Mouse (Mus musculus): Measurements from ENCODE around the gene Fto. TPM values are rescaled to one million over a fixed set of nuclear protein-coding genes. Genes with fewer than 3 reads are reported as not detected.
A peak's percentile ranks its signal among the peaks of the same experiment; 100 is the strongest.

Gene Fto
- polyA plus RNA-seq, 1 experiment from 2014 or later = 55.3 TPM

- H3K27me3 ChIP-seq (ENCODE audit: insufficient read depth, low read length) = no peaks in the 10 kb centered on the region
- H3K4me3 ChIP-seq (replicated peaks; ENCODE audit: low read depth, low read length) = no peak overlapping the region
- ATAC-seq (replicated peaks; ENCODE audit: low FRiP score, low read depth) (no peak), DNase-seq (ENCODE audit: low spot score) (no peak)
- H3K9me3 ChIP-seq (replicated peaks; ENCODE audit: low read length) = no peaks in the 10 kb centered on the region
- 0 out of 2 replicates have a peak, but pooled peaks cover 3% of the 10 kb centered on the region for H3K4me1 ChIP-seq (replicated peaks; ENCODE audit: insufficient read depth, low read length)
- no peak overlapping the region for H3K27ac ChIP-seq
- H3K4me2 ChIP-seq (ENCODE audit: low read length) = no peak overlapping the region
- H3K36me3 ChIP-seq (ENCODE audit: insufficient read depth, low read length) = no peaks in the 10 kb centered on the region
- 74% methylated on average over 5 of the region's 5 CpGs for WGBS
- H3K9ac ChIP-seq (ENCODE audit: low read depth, low read length) = no peak overlapping the region
- TF ChIP-seq CTCF (IDR thresholded peaks at IDR 0.05; ENCODE audit: low read depth) = no peak
These were observed 39.7 kb downstream of the Fto start for GRCm38 (mm10) chr8:91353062-91353461.

GRCm38 (mm10) chr8:91353907-91354306 lies 40.6 kb downstream of the Fto start:
- WGBS = 90% methylated on average over 4 of the region's 4 CpGs
- ATAC-seq (replicated peaks; ENCODE audit: low FRiP score, low read depth) (no peak), DNase-seq (ENCODE audit: low spot score) (no peak)
- Histone ChIP-seq H3K27ac (no peak overlapping the region), H3K27me3 (ENCODE audit: insufficient read depth, low read length) (no peaks in the 10 kb centered on the region), H3K9ac (ENCODE audit: low read depth, low read length) (no peak overlapping the region), H3K4me1 (replicated peaks; ENCODE audit: insufficient read depth, low read length) (0 out of 2 replicates have a peak, but pooled peaks cover 3% of the 10 kb centered on the region), H3K9me3 (replicated peaks; ENCODE audit: low read length) (no peaks in the 10 kb centered on the region), H3K4me3 (replicated peaks; ENCODE audit: low read depth, low read length) (no peak overlapping the region), H3K36me3 (ENCODE audit: insufficient read depth, low read length) (no peaks in the 10 kb centered on the region), H3K4me2 (ENCODE audit: low read length) (no peak overlapping the region)
- TF ChIP-seq CTCF (IDR thresholded peaks at IDR 0.05; ENCODE audit: low read depth) = peak; percentile 48; the same call in 1 of the 2 replicates

- no peaks in the 10 kb centered on the region for H3K27me3 ChIP-seq (ENCODE audit: insufficient read depth, low read length)
- 0 out of 2 replicates have a peak, but pooled peaks cover 3% of the 10 kb centered on the region for H3K4me1 ChIP-seq (replicated peaks; ENCODE audit: insufficient read depth, low read length)
- no peak for ATAC-seq (replicated peaks; ENCODE audit: low FRiP score, low read depth)
- no peak overlapping the region for H3K4me2 ChIP-seq (ENCODE audit: low read length)
- 41% methylated on average over 10 of the region's 10 CpGs for WGBS
- TF ChIP-seq CTCF (IDR thresholded peaks at IDR 0.05; ENCODE audit: low read depth) = no peak
- H3K4me3 ChIP-seq (replicated peaks; ENCODE audit: low read depth, low read length) = no peak overlapping the region
- no peak overlapping the region for H3K9ac ChIP-seq (ENCODE audit: low read depth, low read length)
- DNase-seq (ENCODE audit: low spot score) = no peak
- no peaks in the 10 kb centered on the region for H3K9me3 ChIP-seq (replicated peaks; ENCODE audit: low read length)
- no peaks in the 10 kb centered on the region for H3K36me3 ChIP-seq (ENCODE audit: insufficient read depth, low read length)
- H3K27ac ChIP-seq = no peak overlapping the region
These were observed 42.1 kb downstream of the Fto start for GRCm38 (mm10) chr8:91355301-91355905.

GRCm38 (mm10) chr8:91355956-91356699 lies 42.8 kb downstream of the Fto start:
- Histone ChIP-seq H3K9ac (ENCODE audit: low read depth, low read length) (no peak overlapping the region), H3K27ac (no peak overlapping the region), H3K4me3 (replicated peaks; ENCODE audit: low read depth, low read length) (no peak overlapping the region), H3K36me3 (ENCODE audit: insufficient read depth, low read length) (no peaks in the 10 kb centered on the region), H3K27me3 (ENCODE audit: insufficient read depth, low read length) (no peaks in the 10 kb centered on the region), H3K4me2 (ENCODE audit: low read length) (no peak overlapping the region), H3K4me1 (replicated peaks; ENCODE audit: insufficient read depth, low read length) (no peaks in the 10 kb centered on the region), H3K9me3 (replicated peaks; ENCODE audit: low read length) (no peaks in the 10 kb centered on the region)
- TF ChIP-seq CTCF (IDR thresholded peaks at IDR 0.05; ENCODE audit: low read depth) = no peak
- no peak for DNase-seq (ENCODE audit: low spot score)
- ATAC-seq (replicated peaks; ENCODE audit: low FRiP score, low read depth) = no peak
- WGBS = 84% methylated on average over 11 of the region's 11 CpGs

- Histone ChIP-seq H3K4me3 (replicated peaks; ENCODE audit: low read depth, low read length) (no peak overlapping the region), H3K36me3 (ENCODE audit: insufficient read depth, low read length) (no peaks in the 10 kb centered on the region), H3K4me1 (replicated peaks; ENCODE audit: insufficient read depth, low read length) (no peaks in the 10 kb centered on the region), H3K27me3 (ENCODE audit: insufficient read depth, low read length) (no peaks in the 10 kb centered on the region), H3K9ac (ENCODE audit: low read depth, low read length) (no peak overlapping the region), H3K27ac (no peak overlapping the region), H3K9me3 (replicated peaks; ENCODE audit: low read length) (no peaks in the 10 kb centered on the region), H3K4me2 (ENCODE audit: low read length) (no peak overlapping the region)
- 86% methylated on average over 4 of the region's 4 CpGs for WGBS
- ATAC-seq (replicated peaks; ENCODE audit: low FRiP score, low read depth) (no peak), DNase-seq (ENCODE audit: low spot score) (no peak)
- no peak for TF ChIP-seq CTCF (IDR thresholded peaks at IDR 0.05; ENCODE audit: low read depth)
These were observed 44.2 kb downstream of the Fto start for GRCm38 (mm10) chr8:91357493-91358014.

GRCm38 (mm10) chr8:91358016-91358415 lies 44.7 kb downstream of the Fto start:
- no peak for DNase-seq (ENCODE audit: low spot score)
- H3K36me3 ChIP-seq (ENCODE audit: insufficient read depth, low read length) = no peaks in the 10 kb centered on the region
- no peak for ATAC-seq (replicated peaks; ENCODE audit: low FRiP score, low read depth)
- H3K27ac ChIP-seq = no peak overlapping the region
- H3K9ac ChIP-seq (ENCODE audit: low read depth, low read length) = no peak overlapping the region
- H3K9me3 ChIP-seq (replicated peaks; ENCODE audit: low read length) = no peaks in the 10 kb centered on the region
- no peaks in the 10 kb centered on the region for H3K27me3 ChIP-seq (ENCODE audit: insufficient read depth, low read length)
- H3K4me3 ChIP-seq (replicated peaks; ENCODE audit: low read depth, low read length) = no peak overlapping the region
- H3K4me2 ChIP-seq (ENCODE audit: low read length) = no peak overlapping the region
- TF ChIP-seq CTCF (IDR thresholded peaks at IDR 0.05; ENCODE audit: low read depth) = no peak
- H3K4me1 ChIP-seq (replicated peaks; ENCODE audit: insufficient read depth, low read length) = no peaks in the 10 kb centered on the region
- WGBS = 69% methylated on average over 5 of the region's 5 CpGs
